Mouse (Mus musculus): ENCODE data around the gene Ncapg. TPM values are rescaled to one million over a fixed set of nuclear protein-coding genes. Genes with fewer than 3 reads are reported as not detected.

Ncapg gene
- polyA plus RNA-seq, 1 experiment from 2014 or later, result 44.2 TPM

GRCm38 (mm10) chr5:45733751-45734150 is 64.0 kb downstream of the Ncapg start:
- no peak for ATAC-seq (ENCODE audit: low read depth)
- no peak overlapping the region for H3K27ac ChIP-seq (ENCODE audit: low read length)
- no peaks in the 10 kb centered on the region for H3K27me3 ChIP-seq (ENCODE audit: control insufficient read depth, insufficient read depth, low read depth, low read length)
- H3K4me1 ChIP-seq (ENCODE audit: control insufficient read depth, low read depth, low read length), result no peaks in the 10 kb centered on the region
- H3K9ac ChIP-seq (ENCODE audit: low read depth, low read length), result no peak overlapping the region
- no peak overlapping the region for H3K4me2 ChIP-seq (ENCODE audit: low read depth, low read length)
- no peaks in the 10 kb centered on the region for H3K9me3 ChIP-seq (replicated peaks; ENCODE audit: control insufficient read depth, low read length)
- H3K36me3 ChIP-seq (ENCODE audit: control insufficient read depth, insufficient read depth), result no peaks in the 10 kb centered on the region
- H3K4me3 ChIP-seq (ENCODE audit: low read depth, low read length), result no peak overlapping the region
- WGBS (ENCODE audit: insufficient replicate concordance), result 77% methylated on average over 2 of the region's 2 CpGs

DNA sequence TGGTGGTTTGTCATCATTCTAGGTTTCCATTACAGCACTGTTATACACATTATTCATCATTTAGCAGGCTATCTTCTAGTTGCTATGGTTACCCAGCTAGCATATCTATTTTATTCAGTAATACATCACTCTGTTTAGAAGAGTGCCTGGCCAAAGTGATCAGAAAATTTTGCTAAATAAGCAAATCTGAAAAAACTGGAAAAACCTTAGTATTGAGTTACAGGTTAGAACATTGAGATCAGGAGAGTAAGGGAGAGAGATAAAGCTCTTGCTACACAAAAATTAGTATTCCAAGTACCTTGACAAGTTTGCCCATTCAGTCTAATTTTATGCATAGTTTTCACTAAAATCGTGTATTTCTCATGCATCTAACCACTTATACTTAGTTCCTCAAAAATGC is 68.2 kb downstream of the Ncapg start:
- H3K27me3 ChIP-seq (ENCODE audit: control insufficient read depth, insufficient read depth, low read depth, low read length), result no peaks in the 10 kb centered on the region
- H3K4me3 ChIP-seq (ENCODE audit: low read depth, low read length), result no peak overlapping the region
- no peak for ATAC-seq (ENCODE audit: low read depth)
- H3K9me3 ChIP-seq (replicated peaks; ENCODE audit: control insufficient read depth, low read length), result no peaks in the 10 kb centered on the region
- no peaks in the 10 kb centered on the region for H3K4me1 ChIP-seq (ENCODE audit: control insufficient read depth, low read depth, low read length)
- H3K27ac ChIP-seq (ENCODE audit: low read length), result no peak overlapping the region
- 73% methylated on average over 1 of the region's 1 CpGs for WGBS (ENCODE audit: insufficient replicate concordance)
- H3K4me2 ChIP-seq (ENCODE audit: low read depth, low read length), result no peak overlapping the region
- H3K9ac ChIP-seq (ENCODE audit: low read depth, low read length), result no peak overlapping the region
- H3K36me3 ChIP-seq (ENCODE audit: control insufficient read depth, insufficient read depth), result no peaks in the 10 kb centered on the region

Other genes starting within 250 kb of the Ncapg start
- 103 and 113 TPM in 2 replicates for gene Qdpr, start 219.7 kb upstream of the Ncapg start, polyA plus RNA-seq (2015; fragmentation: Nextera tagmentation; extraction: Ambion mirVana)
- gene Clrn2, start 216.2 kb upstream of the Ncapg start, polyA plus RNA-seq (2015; fragmentation: Nextera tagmentation; extraction: Ambion mirVana), result not detected in 2 replicates
- 39.1 and 39.2 TPM in 2 replicates for gene Lap3, start 176.5 kb upstream of the Ncapg start, polyA plus RNA-seq (2015; fragmentation: Nextera tagmentation; extraction: Ambion mirVana)
- 73.1 and 79.3 TPM in 2 replicates for gene Med28, start 149.7 kb upstream of the Ncapg start, polyA plus RNA-seq (2015; fragmentation: Nextera tagmentation; extraction: Ambion mirVana)
- 0.11 TPM in 2 replicates for gene Fam184b, start 30.3 kb upstream of the Ncapg start, polyA plus RNA-seq (2015; fragmentation: Nextera tagmentation; extraction: Ambion mirVana)
- gene Lcorl, start 187.7 kb downstream of the Ncapg start, polyA plus RNA-seq (2015; fragmentation: Nextera tagmentation; extraction: Ambion mirVana), result 5.7 and 6.7 TPM in 2 replicates